Mouse (Mus musculus) MEL (cell line): Measurements from ENCODE around the gene Ube2o. TPM values are rescaled to one million over a fixed set of nuclear protein-coding genes. Genes with fewer than 3 reads are reported as not detected.

ENCODE experiments used
- DNase-seq: peaks from one replicate; pipeline ENCODE4 v3.0.0; 2011; ENCODE audit warnings: low read depth, low spot score
- H3K27ac ChIP-seq: 2 replicates; pipeline ENCODE4 v1.5.1; 2012; ENCODE audit warnings: low read depth, mild to moderate bottlenecking, control low read depth, low read length, moderate library complexity; ENCODE audit not compliant: control insufficient read depth
- H3K27me3 ChIP-seq, 2 experiments: fragments of 150-350 bp in 1 of 2; sonication (generic) in 1 of 2; 2 replicates each; pipeline ENCODE4 v1.6.1; 2012; ENCODE audit warnings: low read length in 2 of 2, mild to moderate bottlenecking in 2 of 2, improper control_type of control experiment in 1 of 2, moderate library complexity in 1 of 2; ENCODE audit not compliant: insufficient read depth in 2 of 2, control insufficient read depth in 1 of 2
- H3K36me3 ChIP-seq, 2 experiments: 2 replicates each; pipeline ENCODE4 v1.6.1; 2012 to 2014; ENCODE audit warnings: low read length in 2 of 2, improper control_type of control experiment in 1 of 2, inconsistent platforms in 1 of 2, mild to moderate bottlenecking in 1 of 2; ENCODE audit not compliant: insufficient read depth in 2 of 2, control insufficient read depth in 1 of 2
- H3K4me1 ChIP-seq, 2 experiments: fragments of 150-350 bp in 1 of 2; sonication (generic) in 1 of 2; 2 replicates each; pipeline ENCODE4 v1.6.1; 2012; ENCODE audit warnings: low read length in 2 of 2, improper control_type of control experiment in 1 of 2, mild to moderate bottlenecking in 1 of 2; ENCODE audit not compliant: insufficient read depth in 2 of 2, control insufficient read depth in 1 of 2
- H3K4me3 ChIP-seq, 2 experiments: fragments of 150-350 bp in 1 of 2; sonication (generic) in 1 of 2; 2 replicates each; pipeline ENCODE4 v1.5.1; 2012; ENCODE audit warnings: low read depth in 2 of 2, low read length in 2 of 2, mild to moderate bottlenecking in 2 of 2, moderate library complexity in 2 of 2, control low read depth in 1 of 2, improper control_type of control experiment in 1 of 2; ENCODE audit not compliant: control insufficient read depth in 1 of 2, insufficient read depth in 1 of 2
- H3K79me2 ChIP-seq: 2 replicates; pipeline ENCODE4 v1.6.1; 2012; ENCODE audit warnings: mild to moderate bottlenecking, low read length, moderate library complexity; ENCODE audit not compliant: control insufficient read depth, poor library complexity, insufficient read depth
- H3K9ac ChIP-seq: 2 replicates; pipeline ENCODE4 v1.6.1; 2012; ENCODE audit warnings: low read depth, mild to moderate bottlenecking, control low read depth, low read length, moderate library complexity; ENCODE audit not compliant: control insufficient read depth, poor library complexity, severe bottlenecking
- H3K9me3 ChIP-seq: fragments of 150-350 bp; sonication (generic); replicated peaks from 2 replicates; pipeline ENCODE4 v1.6.1; 2012; ENCODE audit warnings: mild to moderate bottlenecking, low read length, improper control_type of control experiment, moderate library complexity; ENCODE audit not compliant: insufficient read depth
- BHLHE40 ChIP-seq: IDR thresholded peaks from 2 replicates; pipeline ENCODE4 v1.6.1; 2012; ENCODE audit warnings: low read depth, mild to moderate bottlenecking, inconsistent platforms, low read length, improper control_type of control experiment, borderline replicate concordance
- CHD1 ChIP-seq: IDR thresholded peaks from 2 replicates; pipeline ENCODE4 v1.6.1; 2012; ENCODE audit warnings: low read depth, mild to moderate bottlenecking, inconsistent platforms, low read length, improper control_type of control experiment
- CHD2 ChIP-seq: IDR thresholded peaks from 2 replicates; pipeline ENCODE4 v1.6.1; 2011; ENCODE audit warnings: low read length, improper control_type of control experiment
- CTCF ChIP-seq, 3 experiments: IDR thresholded peaks in 2 of 3; conservative IDR thresholded peaks in 1 of 3; 2 replicates each; pipeline ENCODE4 v1.5.1; 2011 to 2012; ENCODE audit warnings: low read length in 3 of 3, low read depth in 2 of 3, mild to moderate bottlenecking in 2 of 3, improper control_type of control experiment in 1 of 3, inconsistent platforms in 1 of 3, mixed read lengths in 1 of 3, moderate library complexity in 1 of 3; ENCODE audit not compliant: control insufficient read depth in 1 of 3, insufficient read depth in 1 of 3, poor library complexity in 1 of 3, severe bottlenecking in 1 of 3
- E2F4 ChIP-seq: IDR thresholded peaks from 2 replicates; pipeline ENCODE4 v1.6.1; 2011; ENCODE audit warnings: low read depth, low read length, improper control_type of control experiment, borderline replicate concordance
- ELF1 ChIP-seq: IDR thresholded peaks from 2 replicates; pipeline ENCODE4 v1.6.1; 2014; ENCODE audit warnings: low read depth, mild to moderate bottlenecking, inconsistent platforms, low read length, improper control_type of control experiment, moderate library complexity
- EP300 ChIP-seq, 2 experiments: IDR thresholded peaks; 2 replicates each; pipeline ENCODE4 v1.6.1; 2011; ENCODE audit warnings: improper control_type of control experiment in 2 of 2, low read length in 2 of 2, low read depth in 1 of 2, mild to moderate bottlenecking in 1 of 2
- ETS1 ChIP-seq: IDR thresholded peaks from 2 replicates; pipeline ENCODE4 v1.6.1; 2012; ENCODE audit warnings: low read depth, mild to moderate bottlenecking, inconsistent platforms, low read length, improper control_type of control experiment, moderate library complexity
- GABPA ChIP-seq: IDR thresholded peaks from 2 replicates; pipeline ENCODE4 v1.6.1; 2012; ENCODE audit warnings: low read depth, mild to moderate bottlenecking, inconsistent platforms, low read length, improper control_type of control experiment, moderate library complexity
- GATA1 ChIP-seq: IDR thresholded peaks from 2 replicates; pipeline ENCODE4 v1.6.1; 2011; ENCODE audit warnings: low read depth, low read length, improper control_type of control experiment
- HCFC1 ChIP-seq: IDR thresholded peaks from 2 replicates; pipeline ENCODE4 v1.6.1; 2012; ENCODE audit warnings: low read depth, mild to moderate bottlenecking, inconsistent platforms, low read length, improper control_type of control experiment, moderate library complexity
- JUND ChIP-seq: IDR thresholded peaks from 2 replicates; pipeline ENCODE4 v1.6.1; 2011; ENCODE audit warnings: low read depth, mild to moderate bottlenecking, improper control_type of control experiment, low read length
- KAT2A ChIP-seq: conservative IDR thresholded peaks from 2 replicates; pipeline ENCODE4 v1.6.1; 2012; ENCODE audit warnings: low read depth, low read length, improper control_type of control experiment, inconsistent platforms
- MAFK ChIP-seq: IDR thresholded peaks from 2 replicates; pipeline ENCODE4 v1.6.1; 2011; ENCODE audit warnings: low read depth, mild to moderate bottlenecking, low read length, improper control_type of control experiment, borderline replicate concordance
- MAX ChIP-seq: IDR thresholded peaks from 2 replicates; pipeline ENCODE4 v1.6.1; 2011; ENCODE audit warnings: low read length, improper control_type of control experiment
- MAZ ChIP-seq: IDR thresholded peaks from 2 replicates; pipeline ENCODE4 v1.6.1; 2012; ENCODE audit warnings: low read depth, mild to moderate bottlenecking, inconsistent platforms, low read length, improper control_type of control experiment
- MEF2A ChIP-seq: IDR thresholded peaks from 2 replicates; pipeline ENCODE4 v1.6.1; 2014; ENCODE audit warnings: low read depth, mild to moderate bottlenecking, inconsistent platforms, low read length, improper control_type of control experiment; ENCODE audit not compliant: poor library complexity, insufficient replicate concordance, severe bottlenecking; ENCODE audit errors: extremely low read depth
- MXI1 ChIP-seq: IDR thresholded peaks from 2 replicates; pipeline ENCODE4 v1.6.1; 2011; ENCODE audit warnings: mild to moderate bottlenecking, low read depth, low read length, improper control_type of control experiment
- MYB ChIP-seq: IDR thresholded peaks from 2 replicates; pipeline ENCODE4 v1.6.1; 2011; ENCODE audit warnings: mild to moderate bottlenecking, low read depth, low read length, improper control_type of control experiment
- MYC ChIP-seq: IDR thresholded peaks from 2 replicates; pipeline ENCODE4 v1.6.1; 2011; ENCODE audit warnings: low read depth, mild to moderate bottlenecking, low read length, improper control_type of control experiment, moderate library complexity
- NELFE ChIP-seq: IDR thresholded peaks from 2 replicates; pipeline ENCODE4 v1.6.1; 2011; ENCODE audit warnings: low read depth, low read length, improper control_type of control experiment
- POLR2A ChIP-seq, 2 experiments: IDR thresholded peaks; 2 replicates each; pipeline ENCODE4 v1.6.1; 2011 to 2012; ENCODE audit warnings: low read length in 2 of 2, mild to moderate bottlenecking in 2 of 2, control low read depth in 1 of 2, improper control_type of control experiment in 1 of 2, low read depth in 1 of 2, moderate library complexity in 1 of 2; ENCODE audit not compliant: control insufficient read depth in 1 of 2, insufficient read depth in 1 of 2, poor library complexity in 1 of 2
- POLR2AphosphoS2 ChIP-seq: IDR thresholded peaks from 2 replicates; pipeline ENCODE4 v1.6.1; 2011; ENCODE audit warnings: low read length, improper control_type of control experiment
- POLR2AphosphoS5 ChIP-seq: IDR thresholded peaks from 2 replicates; pipeline ENCODE4 v1.6.1; 2012; ENCODE audit warnings: low read depth, borderline replicate concordance, mild to moderate bottlenecking, inconsistent platforms, low read length, moderate library complexity, mixed read lengths
- RAD21 ChIP-seq: IDR thresholded peaks from 2 replicates; pipeline ENCODE4 v1.6.1; 2011; ENCODE audit warnings: mild to moderate bottlenecking, low read depth, low read length, improper control_type of control experiment
- RCOR1 ChIP-seq: IDR thresholded peaks from 2 replicates; pipeline ENCODE4 v1.6.1; 2012; ENCODE audit warnings: low read depth, mild to moderate bottlenecking, inconsistent platforms, low read length, improper control_type of control experiment
- SIN3A ChIP-seq: IDR thresholded peaks from 2 replicates; pipeline ENCODE4 v1.6.1; 2012; ENCODE audit warnings: low read length, improper control_type of control experiment, inconsistent platforms
- SMC3 ChIP-seq: IDR thresholded peaks from 2 replicates; pipeline ENCODE4 v1.6.1; 2011; ENCODE audit warnings: low read depth, low read length, improper control_type of control experiment
- TAL1 ChIP-seq: IDR thresholded peaks from 2 replicates; pipeline ENCODE4 v1.6.1; 2012; ENCODE audit warnings: mild to moderate bottlenecking, inconsistent platforms, low read length, moderate library complexity, mixed read lengths
- TBP ChIP-seq: IDR thresholded peaks from 2 replicates; pipeline ENCODE4 v1.8.0; 2011; ENCODE audit warnings: low read depth, low read length, improper control_type of control experiment
- TCF12 ChIP-seq: IDR thresholded peaks from 2 replicates; pipeline ENCODE4 v1.6.1; 2014; ENCODE audit warnings: low read depth, mild to moderate bottlenecking, inconsistent platforms, low read length, improper control_type of control experiment, moderate library complexity
- UBTF ChIP-seq: IDR thresholded peaks from 2 replicates; pipeline ENCODE4 v1.6.1; 2012; ENCODE audit warnings: low read depth, mild to moderate bottlenecking, inconsistent platforms, low read length, improper control_type of control experiment, moderate library complexity, borderline replicate concordance; ENCODE audit not compliant: insufficient read depth
- USF1 ChIP-seq: IDR thresholded peaks from 2 replicates; pipeline ENCODE4 v1.6.1; 2014; ENCODE audit warnings: low read depth, mild to moderate bottlenecking, inconsistent platforms, low read length, improper control_type of control experiment, moderate library complexity
- USF2 ChIP-seq, 2 experiments: IDR thresholded peaks; 2 replicates each; pipeline ENCODE4 v1.6.1; 2011 to 2012; ENCODE audit warnings: improper control_type of control experiment in 2 of 2, low read length in 2 of 2, borderline replicate concordance in 1 of 2, inconsistent platforms in 1 of 2, low read depth in 1 of 2, mild to moderate bottlenecking in 1 of 2; ENCODE audit not compliant: insufficient read depth in 1 of 2
- ZC3H11A ChIP-seq: IDR thresholded peaks from 2 replicates; pipeline ENCODE4 v1.6.1; 2012; ENCODE audit warnings: low read depth, mild to moderate bottlenecking, inconsistent platforms, low read length, improper control_type of control experiment
- ZKSCAN1 ChIP-seq: IDR thresholded peaks from 2 replicates; pipeline ENCODE4 v1.6.1; 2012; ENCODE audit warnings: low read depth, mild to moderate bottlenecking, inconsistent platforms, low read length, improper control_type of control experiment, moderate library complexity
- ZMIZ1 ChIP-seq: IDR thresholded peaks from 2 replicates; pipeline ENCODE4 v1.6.1; 2012; ENCODE audit warnings: low read depth, mild to moderate bottlenecking, inconsistent platforms, low read length, improper control_type of control experiment, moderate library complexity
- ZNF384 ChIP-seq: IDR thresholded peaks from 2 replicates; pipeline ENCODE4 v1.6.1; 2012; ENCODE audit warnings: low read depth, mild to moderate bottlenecking, inconsistent platforms, low read length, improper control_type of control experiment
- polyA plus RNA-seq, 2 experiments: library from polyadenylated mRNA; stranded (reverse) in 1 of 2; unstranded in 1 of 2; fragments of >175 nt in 1 of 2; fragments of >200 nt in 1 of 2; gene quantifications; 2 replicates each; pipeline versions ENCODE4 v1.2.1 to v1.2.4; 2012; ENCODE audit warnings: low replicate concordance in 2 of 2, low read depth in 1 of 2; ENCODE audit not compliant: insufficient read length in 2 of 2, insufficient read depth in 1 of 2, missing spikeins in 1 of 2
- total RNA-seq: library from RNA; depleted of rRNA; stranded (reverse); fragments of 300-350 nt; gene quantifications from 2 replicates; pipeline ENCODE4 v1.2.3, GENCODE M21; 2012

Gene Ube2o
- total and polyA plus RNA-seq, 3 experiments, result 22.9 to 42.8 TPM; not detected in 1

GRCm38 (mm10) chr11:116592428-116592827 lies 11.2 kb upstream of the Ube2o start:
- Histone ChIP-seq H3K4me3 (no peak overlapping the region), H3K9ac (no peak overlapping the region), H3K27me3 (no peaks in the 10 kb centered on the region), H3K9me3 (no peaks in the 10 kb centered on the region), H3K36me3 (peaks cover 0 to 10% of the 10 kb centered on the region in 2 experiments; a peak in 2 of 4 replicates), H3K4me1 (peaks cover 8 to 30% of the 10 kb centered on the region in 2 experiments; a peak in 3 of 4 replicates), H3K79me2 (no peaks in the 10 kb centered on the region), H3K27ac (no peak overlapping the region)
- DNase-seq, result peak; percentile 95
- TF ChIP-seq MEF2A, result no peak
- TF ChIP-seq MYB, result no peak
- peak in 2 of 3 experiments; percentile 98 to 100 for TF ChIP-seq CTCF (IDR thresholded peaks at IDR 0.05 in 2 of 3, conservative IDR thresholded peaks at IDR 0.05 in 1 of 3; ENCODE audit: control insufficient read depth in 1 of 3, insufficient read depth in 1 of 3, low read depth in 2 of 3, low read length in 3 of 3, poor library complexity in 1 of 3, severe bottlenecking in 1 of 3)
- TF ChIP-seq MXI1, result no peak
- TF ChIP-seq CHD1, result no peak
- TF ChIP-seq ZKSCAN1, result no peak
- no peak for TF ChIP-seq NELFE
- peak; percentile 63 for TF ChIP-seq SIN3A
- no peak for TF ChIP-seq POLR2AphosphoS2
- 0 out of 2 replicates have a peak, but pooled peaks have one; percentile 44 for TF ChIP-seq MYC
- no peak for TF ChIP-seq CHD2
- no peak for TF ChIP-seq GATA1
- peak; percentile 28; the same call in 1 of the 2 replicates for TF ChIP-seq HCFC1
- no peak for TF ChIP-seq TAL1
- TF ChIP-seq EP300 (IDR thresholded peaks at IDR 0.05; ENCODE audit: low read depth in 1 of 2, low read length in 2 of 2), result peak; percentile 11 to 13; a peak in 1 of 4 replicates
- peak; percentile 74 for TF ChIP-seq ZC3H11A
- TF ChIP-seq TBP, result no peak
- TF ChIP-seq SMC3, result peak; percentile 97
- TF ChIP-seq MAFK, result no peak
- TF ChIP-seq GABPA, result no peak
- TF ChIP-seq USF2 (IDR thresholded peaks at IDR 0.05; ENCODE audit: borderline replicate concordance in 1 of 2, insufficient read depth in 1 of 2, low read depth in 1 of 2, low read length in 2 of 2), result no peak
- no peak for TF ChIP-seq USF1
- no peak for TF ChIP-seq ZMIZ1
- TF ChIP-seq POLR2AphosphoS5, result no peak
- TF ChIP-seq ETS1, result no peak
- TF ChIP-seq RAD21, result peak; percentile 64
- no peak for TF ChIP-seq KAT2A
- no peak for TF ChIP-seq ZNF384
- TF ChIP-seq E2F4, result no peak
- no peak for TF ChIP-seq BHLHE40
- no peak for TF ChIP-seq ELF1
- peak; percentile 55; the same call in 1 of the 2 replicates for TF ChIP-seq MAZ
- TF ChIP-seq POLR2A (IDR thresholded peaks at IDR 0.05; ENCODE audit: control insufficient read depth in 1 of 2, insufficient read depth in 1 of 2, low read depth in 1 of 2, low read length in 2 of 2, poor library complexity in 1 of 2), result no peak
- no peak for TF ChIP-seq RCOR1
- no peak for TF ChIP-seq UBTF
- no peak for TF ChIP-seq MAX
- 0 out of 2 replicates have a peak, but pooled peaks have one; percentile 20 for TF ChIP-seq JUND
- TF ChIP-seq TCF12, result no peak
